Mouse (Mus musculus) liver, embryonic 11.5 days (tissue): Measurements from ENCODE around the gene Gnl3. TPM values are rescaled to one million over a fixed set of nuclear protein-coding genes. Genes with fewer than 3 reads are reported as not detected.

Source experiments
- ATAC-seq: fragments of 200-750 bp; cut with Nextera tagmentation; replicated peaks from 2 replicates; pipeline ENCODE4 v1.8.0; 2017; ENCODE audit warnings: moderate number of reproducible peaks, mild to moderate bottlenecking, moderate TSS enrichment, moderate library complexity; ENCODE audit not compliant: low FRiP score
- DNase-seq: peaks from one replicate; pipeline ENCODE4 v3.0.0-alpha.2; 2017; ENCODE audit warnings: low spot score
- H3K27ac ChIP-seq: fragments of 300-500 bp; sonication (generic); 2 replicates; pipeline ENCODE4 v1.5.1; 2014; ENCODE audit warnings: mild to moderate bottlenecking, low read depth, low read length, control low read depth
- H3K27me3 ChIP-seq: fragments of 300-500 bp; sonication (generic); replicated peaks from 2 replicates; pipeline ENCODE4 v1.6.1; 2014; ENCODE audit warnings: low read length, mixed read lengths; ENCODE audit not compliant: control insufficient read depth, insufficient read depth
- H3K36me3 ChIP-seq: fragments of 300-500 bp; sonication (generic); 2 replicates; pipeline ENCODE4 v1.6.1; 2014; ENCODE audit warnings: mild to moderate bottlenecking, low read length, moderate library complexity, mixed read lengths; ENCODE audit not compliant: control insufficient read depth, insufficient read depth
- H3K4me1 ChIP-seq: fragments of 300-500 bp; sonication (generic); replicated peaks from 2 replicates; pipeline ENCODE4 v1.6.1; 2014; ENCODE audit warnings: low read length, mixed read lengths; ENCODE audit not compliant: control insufficient read depth, insufficient read depth
- H3K4me2 ChIP-seq: fragments of 300-500 bp; sonication (generic); 2 replicates; pipeline ENCODE4 v1.6.1; 2014; ENCODE audit warnings: mild to moderate bottlenecking, control low read depth, moderate library complexity
- H3K4me3 ChIP-seq: fragments of 300-500 bp; sonication (generic); 2 replicates; pipeline ENCODE4 v1.5.1; 2014; ENCODE audit warnings: low read depth, low read length, control low read depth
- H3K9ac ChIP-seq: fragments of 300-500 bp; sonication (generic); 2 replicates; pipeline ENCODE4 v1.6.1; 2014; ENCODE audit warnings: low read depth, low read length, control low read depth
- H3K9me3 ChIP-seq: fragments of 300-500 bp; sonication (generic); 2 replicates; pipeline ENCODE4 v1.6.1; 2016; ENCODE audit warnings: low read length, inconsistent platforms, mixed read lengths; ENCODE audit not compliant: control insufficient read depth
- WGBS: fragments of 180-500 bp; shearing (Covaris S2); extraction: QIAGEN DNeasy Blood & Tissue Kit; methylation state at CpG from one replicate; pipeline ENCODE4 v1.1.7; 2014; 5-methylcytosine and 5-hydroxymethylcytosine counted together
- polyA plus RNA-seq: library from polyadenylated mRNA; unstranded; fragments of >200 nt; fragmentation: Nextera tagmentation; extraction: Ambion mirVana; gene quantifications from 2 replicates; pipeline ENCODE4 v1.2.1, GENCODE M21; 2014

The Gnl3 gene
- polyA plus RNA-seq, 1 experiment from 2014 or later = 268 TPM

- Histone ChIP-seq H3K27ac (peak overlapping the region; percentile 45; the same call in 1 of the 2 replicates), H3K9ac (peak overlapping the region; percentile 81; the same call in 1 of the 2 replicates), H3K4me2 (peak overlapping the region; percentile 91), H3K4me3 (peak overlapping the region; percentile 60), H3K36me3 (peaks cover 62% of the 10 kb centered on the region), H3K4me1 (peaks cover 22% of the 10 kb centered on the region), H3K9me3 (no peaks in the 10 kb centered on the region), H3K27me3 (no peaks in the 10 kb centered on the region)
- DNase-seq (no peak), ATAC-seq (no peak)
- 24% methylated on average over 1 of the region's 1 CpGs for WGBS
Observed at GRCm38 (mm10) chr14:31016063-31016462, 2.9 kb downstream of the Gnl3 start.

GRCm38 (mm10) chr14:31013928-31014327 lies 5.0 kb downstream of the Gnl3 start:
- 93% methylated on average over 2 of the region's 2 CpGs for WGBS
- Histone ChIP-seq H3K9me3 (no peaks in the 10 kb centered on the region), H3K9ac (no peak overlapping the region), H3K4me2 (no peak overlapping the region), H3K36me3 (peaks cover 75% of the 10 kb centered on the region), H3K4me3 (no peak overlapping the region), H3K27me3 (no peaks in the 10 kb centered on the region), H3K4me1 (peaks cover 17% of the 10 kb centered on the region), H3K27ac (no peak overlapping the region)
- DNase-seq = no peak
- no peak for ATAC-seq

GRCm38 (mm10) chr14:31011588-31011987 lies 7.4 kb downstream of the Gnl3 start:
- Histone ChIP-seq H3K36me3 (peaks cover 69% of the 10 kb centered on the region), H3K27ac (no peak overlapping the region), H3K4me1 (peaks cover 14% of the 10 kb centered on the region), H3K9ac (no peak overlapping the region), H3K4me2 (no peak overlapping the region), H3K27me3 (no peaks in the 10 kb centered on the region), H3K9me3 (no peaks in the 10 kb centered on the region), H3K4me3 (no peak overlapping the region)
- ATAC-seq = no peak
- DNase-seq = no peak
- 89% methylated on average over 3 of the region's 3 CpGs for WGBS

GRCm38 (mm10) chr14:31006779-31007178 lies 12.2 kb downstream of the Gnl3 start:
- H3K4me3 ChIP-seq = no peak overlapping the region
- no peaks in the 10 kb centered on the region for H3K27me3 ChIP-seq
- H3K27ac ChIP-seq = no peak overlapping the region
- peak; percentile 75 for ATAC-seq
- WGBS = 56% methylated on average over 5 of the region's 5 CpGs
- peaks cover 14% of the 10 kb centered on the region for H3K4me1 ChIP-seq
- DNase-seq = no peak
- peaks cover 26% of the 10 kb centered on the region for H3K36me3 ChIP-seq
- no peak overlapping the region for H3K4me2 ChIP-seq
- no peak overlapping the region for H3K9ac ChIP-seq
- no peaks in the 10 kb centered on the region for H3K9me3 ChIP-seq

- Histone ChIP-seq H3K36me3 (peaks cover 8% of the 10 kb centered on the region), H3K4me2 (no peak overlapping the region), H3K9ac (no peak overlapping the region), H3K27ac (no peak overlapping the region), H3K27me3 (no peaks in the 10 kb centered on the region), H3K4me3 (no peak overlapping the region), H3K9me3 (no peaks in the 10 kb centered on the region), H3K4me1 (peaks cover 14% of the 10 kb centered on the region)
- WGBS = 71% methylated on average over 2 of the region's 2 CpGs
- ATAC-seq (no peak), DNase-seq (no peak)
Observed at GRCm38 (mm10) chr14:31004527-31004926, 14.4 kb downstream of the Gnl3 start.

- Histone ChIP-seq H3K4me2 (peak within 1 kb of the TSS; percentile 89), H3K4me3 (peak within 1 kb of the TSS; percentile 92), H3K27ac (peak within 1 kb of the TSS; percentile 95), H3K27me3 (no peaks in the 10 kb centered on the region), H3K9ac (peak within 1 kb of the TSS; percentile 92), H3K36me3 (peaks cover 4% of the 10 kb centered on the region; the same call in 1 of the 2 replicates), H3K9me3 (no peaks in the 10 kb centered on the region), H3K4me1 (peaks cover 6% of the 10 kb centered on the region)
- DNase-seq (peak; percentile 92), ATAC-seq (peak; percentile 88)
- WGBS = under 1% methylated on average over 84 of the region's 84 CpGs
Observed at GRCm38 (mm10) chr14:31001307-31002205, 17.4 kb downstream of the Gnl3 start, which contains the start of the genes Glt8d1 and Spcs1. Gene Glt8d1 (plus strand): TSS chr14:31001400. Gene Spcs1 (minus strand): TSS chr14:31001672.

GRCm38 (mm10) chr14:31000816-31001306 lies 18.1 kb downstream of the Gnl3 start:
- under 1% methylated on average over 21 of the region's 21 CpGs for WGBS
- Histone ChIP-seq H3K36me3 (peaks cover 4% of the 10 kb centered on the region; the same call in 1 of the 2 replicates), H3K4me2 (peak overlapping the region; percentile 89), H3K4me1 (peaks cover 6% of the 10 kb centered on the region), H3K9ac (peak overlapping the region; percentile 92), H3K9me3 (no peaks in the 10 kb centered on the region), H3K4me3 (peak overlapping the region; percentile 92), H3K27ac (peak overlapping the region; percentile 95), H3K27me3 (no peaks in the 10 kb centered on the region)
- DNase-seq (no peak), ATAC-seq (peak; percentile 1; the same call in 1 of the 2 replicates)

GRCm38 (mm10) chr14:31000356-31000755 lies 18.6 kb downstream of the Gnl3 start:
- H3K9me3 ChIP-seq = no peaks in the 10 kb centered on the region
- no peaks in the 10 kb centered on the region for H3K27me3 ChIP-seq
- H3K4me3 ChIP-seq = peak overlapping the region; percentile 92
- H3K27ac ChIP-seq = 0 out of 2 replicates have a peak overlapping the region, but pooled peaks have one; percentile 95
- peaks cover 4% of the 10 kb centered on the region; the same call in 1 of the 2 replicates for H3K36me3 ChIP-seq
- 54% methylated on average over 10 of the region's 10 CpGs for WGBS
- DNase-seq (no peak), ATAC-seq (no peak)
- peak overlapping the region; percentile 89 for H3K4me2 ChIP-seq
- H3K4me1 ChIP-seq = peaks cover 6% of the 10 kb centered on the region
- H3K9ac ChIP-seq = peak overlapping the region; percentile 92
